Mouse (Mus musculus): ENCODE measurements around the gene Laptm4a. TPM values are rescaled to one million over a fixed set of nuclear protein-coding genes. Genes with fewer than 3 reads are reported as not detected.

The Laptm4a gene
- 15.5 and 19.4 TPM in 2 replicates for polyA plus RNA-seq (2012)

DNA sequence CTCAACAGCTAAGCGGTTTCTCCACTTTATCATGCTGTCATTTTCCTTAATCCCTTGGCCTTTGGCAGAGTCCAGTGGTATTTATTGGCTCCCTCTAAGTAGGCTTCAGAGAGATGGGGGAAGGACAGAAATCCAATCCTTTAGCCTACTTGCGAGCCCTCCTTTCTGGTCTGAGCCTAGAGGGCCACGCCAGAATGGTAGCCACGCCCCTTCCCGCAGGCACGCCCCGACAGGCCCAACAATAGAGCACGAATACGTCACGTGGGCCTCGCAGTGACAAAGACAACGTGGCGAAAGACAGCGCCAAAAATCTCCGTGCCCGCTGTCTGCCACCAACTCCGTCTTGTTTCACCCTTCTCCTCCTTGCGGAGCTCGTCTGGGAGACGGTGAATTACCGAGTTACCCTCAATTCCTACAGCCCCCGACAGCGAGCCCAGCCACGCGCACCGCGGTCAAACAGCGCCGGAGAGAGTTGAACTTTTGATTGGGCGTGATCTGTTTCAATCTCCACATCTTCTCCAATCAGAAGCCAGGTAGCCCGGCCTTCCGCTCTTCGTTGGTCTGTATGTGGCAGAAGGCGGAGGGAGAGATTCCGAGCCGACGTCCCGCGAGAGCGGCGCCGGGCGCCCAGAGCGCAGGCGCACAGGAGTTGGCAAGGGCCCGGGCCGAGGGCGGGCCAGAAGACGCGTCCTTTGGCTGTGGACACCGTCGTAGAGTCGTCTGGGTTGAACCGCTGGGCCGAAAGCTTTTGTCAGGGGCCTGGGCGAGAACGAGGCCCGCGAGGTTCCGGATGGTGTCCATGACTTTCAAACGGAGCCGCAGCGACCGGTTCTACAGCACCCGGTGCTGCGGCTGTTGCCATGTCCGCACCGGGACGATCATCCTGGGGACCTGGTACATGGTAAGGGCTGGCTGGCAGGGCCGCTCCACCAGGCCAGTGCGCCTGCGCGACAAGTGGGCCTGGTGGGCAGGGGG is at the start of gene Laptm4a:
Gene Laptm4a, plus strand, starts transcription at position 271 of the 975 bp plus-strand sequence.
- no peak for TF ChIP-seq GATA1 (IDR thresholded peaks at IDR 0.05; ENCODE audit: low read length)

GRCm38 (mm10) chr12:8875583-8875982 is 45.9 kb upstream of the Laptm4a start:
- no peak for TF ChIP-seq GATA1 (IDR thresholded peaks at IDR 0.05; ENCODE audit: low read length)

- no peak for TF ChIP-seq GATA1 (IDR thresholded peaks at IDR 0.05; ENCODE audit: low read length)
Observed at GRCm38 (mm10) chr12:8876865-8877264, 44.6 kb upstream of the Laptm4a start.

GRCm38 (mm10) chr12:8877413-8877812 is 44.1 kb upstream of the Laptm4a start:
- no peak for TF ChIP-seq GATA1 (IDR thresholded peaks at IDR 0.05; ENCODE audit: low read length)

- TF ChIP-seq GATA1 (IDR thresholded peaks at IDR 0.05; ENCODE audit: low read length) = no peak
Observed at GRCm38 (mm10) chr12:8878752-8879151, 42.7 kb upstream of the Laptm4a start.

- TF ChIP-seq GATA1 (IDR thresholded peaks at IDR 0.05; ENCODE audit: low read length) = no peak
Observed at GRCm38 (mm10) chr12:8879389-8879788, 42.1 kb upstream of the Laptm4a start.

DNA sequence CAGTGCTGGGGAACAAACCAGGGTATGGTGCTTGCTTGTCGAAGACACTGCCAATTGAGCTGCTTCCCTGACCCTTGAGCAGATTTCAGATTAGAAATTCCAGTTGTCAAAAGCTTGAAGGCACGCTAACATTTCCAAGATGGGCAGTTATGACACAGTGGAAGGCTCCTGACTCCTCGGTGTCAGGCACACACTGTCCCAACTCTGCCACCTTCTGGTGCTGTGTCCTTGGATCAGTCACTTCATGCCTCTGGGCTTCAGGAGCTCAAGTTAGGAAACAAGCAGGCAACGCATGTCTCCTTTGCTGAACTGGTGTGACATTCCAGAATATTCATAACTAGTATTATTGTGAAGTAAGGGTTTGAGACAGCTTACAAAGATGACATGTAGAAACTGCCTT is 39.7 kb upstream of the Laptm4a start:
- no peak for TF ChIP-seq GATA1 (IDR thresholded peaks at IDR 0.05; ENCODE audit: low read length)

DNA sequence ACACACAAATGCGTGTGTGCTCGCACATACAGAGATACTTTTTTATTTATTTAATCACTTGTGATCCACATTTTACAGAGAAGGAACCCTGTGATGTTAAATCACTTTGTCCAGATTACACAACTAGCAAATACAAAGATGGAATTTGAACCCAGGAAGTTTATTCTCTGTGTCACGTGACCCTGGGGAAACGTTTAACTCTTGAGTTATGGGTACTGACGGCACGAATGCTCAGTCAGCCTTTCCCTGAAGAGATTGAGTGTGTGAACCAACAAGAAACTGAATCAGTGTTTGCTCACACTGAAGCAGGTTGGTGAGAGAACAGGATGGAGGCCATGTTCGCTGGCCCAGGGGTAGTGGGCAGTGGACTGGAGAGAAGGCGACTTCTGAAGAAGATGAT is 39.1 kb upstream of the Laptm4a start:
- no peak for TF ChIP-seq GATA1 (IDR thresholded peaks at IDR 0.05; ENCODE audit: low read length)

DNA sequence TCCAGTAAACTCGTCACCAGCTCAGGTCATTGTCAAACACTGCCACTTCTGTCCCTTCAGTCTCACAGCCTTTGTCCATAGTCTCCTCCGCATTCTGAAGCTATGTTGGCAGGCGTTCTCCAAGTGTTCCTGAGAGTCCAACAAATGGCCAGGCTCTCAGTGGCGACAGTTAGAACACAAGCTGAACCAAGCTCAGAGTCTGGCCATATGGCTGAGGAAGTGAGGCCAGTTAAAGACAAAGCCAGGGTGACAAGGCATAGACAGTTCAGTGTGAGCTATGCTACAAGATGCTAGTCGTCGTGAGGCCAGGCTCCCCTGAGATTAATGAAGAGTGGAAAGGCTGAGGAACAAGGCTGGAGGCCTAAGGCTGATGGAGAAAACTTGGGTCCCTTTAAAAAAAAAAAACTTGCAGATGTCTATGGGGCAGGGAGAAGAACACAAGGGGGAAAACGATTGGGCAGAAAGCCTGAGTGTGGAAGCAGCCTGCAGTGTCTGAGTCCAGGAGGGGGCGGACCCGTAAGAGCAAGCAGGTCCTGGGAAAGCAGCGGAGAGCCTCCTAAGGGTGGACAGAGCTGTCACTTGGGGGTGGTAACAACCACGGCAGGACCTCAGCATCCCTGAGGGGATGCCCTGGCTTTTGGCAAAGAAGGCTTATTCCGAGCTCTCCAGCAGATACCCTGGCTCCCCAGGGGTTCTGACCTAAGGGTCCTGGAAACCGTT is 36.9 kb upstream of the Laptm4a start:
- TF ChIP-seq GATA1 (IDR thresholded peaks at IDR 0.05; ENCODE audit: low read length) = no peak

DNA sequence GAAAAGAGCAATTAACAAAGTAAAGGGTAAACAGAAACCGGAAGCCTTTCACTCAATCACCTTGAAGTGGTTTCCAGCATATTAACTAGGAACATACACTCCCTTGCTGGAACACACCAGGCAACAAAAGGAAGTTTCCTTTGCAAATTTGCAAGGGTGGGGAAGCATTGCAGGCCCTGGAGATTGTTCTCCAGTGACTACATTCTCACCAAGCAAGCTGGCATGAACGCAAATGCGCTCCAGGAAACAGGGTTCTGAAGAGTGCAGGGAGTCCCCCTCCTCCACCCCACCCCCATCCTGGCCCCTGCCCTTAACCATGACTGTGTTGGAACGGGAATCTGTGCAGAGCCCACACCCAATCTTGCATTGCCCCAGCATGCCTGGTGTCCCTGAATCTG is 36.3 kb upstream of the Laptm4a start:
- TF ChIP-seq GATA1 (IDR thresholded peaks at IDR 0.05; ENCODE audit: low read length) = no peak

- TF ChIP-seq GATA1 (IDR thresholded peaks at IDR 0.05; ENCODE audit: low read length) = no peak
Observed at GRCm38 (mm10) chr12:8885950-8886349, 35.5 kb upstream of the Laptm4a start.

DNA sequence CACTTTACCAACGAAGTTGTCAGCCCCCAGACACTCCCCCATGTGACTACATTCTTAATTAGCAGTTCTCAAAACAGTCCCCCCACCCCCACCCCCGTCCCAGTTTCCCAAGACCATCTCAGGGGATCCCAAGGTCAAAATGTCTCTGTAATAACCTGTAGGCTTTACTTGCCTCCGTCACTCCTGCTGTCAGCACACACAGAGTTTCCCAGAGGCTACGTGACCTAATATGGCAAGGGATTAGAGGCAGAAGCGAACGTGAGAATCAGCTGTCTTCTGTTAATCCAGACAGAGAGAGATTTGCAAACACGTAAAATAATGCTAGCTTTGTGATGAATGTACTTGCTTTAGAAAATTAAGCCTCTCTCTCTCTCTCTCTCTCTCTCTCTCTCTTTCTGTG is 33.0 kb upstream of the Laptm4a start:
- no peak for TF ChIP-seq GATA1 (IDR thresholded peaks at IDR 0.05; ENCODE audit: low read length)

- no peak for TF ChIP-seq GATA1 (IDR thresholded peaks at IDR 0.05; ENCODE audit: low read length)
Observed at GRCm38 (mm10) chr12:8889117-8889665, 32.3 kb upstream of the Laptm4a start.

GRCm38 (mm10) chr12:8892876-8893532 is 28.5 kb upstream of the Laptm4a start:
- TF ChIP-seq GATA1 (IDR thresholded peaks at IDR 0.05; ENCODE audit: low read length) = no peak

GRCm38 (mm10) chr12:8897140-8897539 is 24.3 kb upstream of the Laptm4a start:
- TF ChIP-seq GATA1 (IDR thresholded peaks at IDR 0.05; ENCODE audit: low read length) = no peak
